Mouse (Mus musculus): ENCODE data around the gene Klf5. TPM values are rescaled to one million over a fixed set of nuclear protein-coding genes. Genes with fewer than 3 reads are reported as not detected.

The Klf5 gene
- total RNA-seq (2023) = under 1 TPM; 0.53 to 0.96 TPM

GRCm38 (mm10) chr14:99298385-99299021 lies at the start of gene Klf5:
TSS of gene Klf5 (plus strand) at chr14:99298691.

Other genes starting within 250 kb of the Klf5 start
- gene Pibf1, start 199.3 kb upstream of the Klf5 start, total RNA-seq (2023) = 10 to 100 TPM; 24.4 to 25.8 TPM
- gene Dis3, start 198.9 kb upstream of the Klf5 start, total RNA-seq (2023) = 10 to 100 TPM; 35.7 to 36.2 TPM

All from B cell, adult 67 days (primary cell).